Mouse (Mus musculus): ENCODE measurements around the gene Fpr2.
"Not testable (repeated sequence)": the region's sequence is repeated elsewhere in the genome, so short reads cannot be mapped to it uniquely, and the experiment has no call there.

Fpr2 gene

GRCm38 (mm10) chr17:17882672-17883071 is 5.0 kb upstream of the Fpr2 start:
- DNase-seq (ENCODE audit: low read depth in 2 of 2, low spot score in 2 of 2), result no peak

- no peak for DNase-seq (ENCODE audit: low read depth in 2 of 2, low spot score in 2 of 2)
Measured at GRCm38 (mm10) chr17:17883840-17884239, 3.8 kb upstream of the Fpr2 start, which contains the start of gene Fpr1. Gene Fpr1 (minus strand): TSS chr17:17883940.

- DNase-seq (ENCODE audit: low read depth in 2 of 2, low spot score in 2 of 2), result no peak
Measured at GRCm38 (mm10) chr17:17889732-17890425, 2.3 kb downstream of the Fpr2 start.

- DNase-seq (ENCODE audit: low read depth in 2 of 2, low spot score in 2 of 2), result peak in 1 of 2 experiments; percentile 41
Measured at GRCm38 (mm10) chr17:17896039-17896438, 8.4 kb downstream of the Fpr2 start.

- DNase-seq (ENCODE audit: low read depth in 2 of 2, low spot score in 2 of 2), result no peak
Measured at GRCm38 (mm10) chr17:17899268-17899667, 11.6 kb downstream of the Fpr2 start.

GRCm38 (mm10) chr17:17900768-17901167 is 13.1 kb downstream of the Fpr2 start:
- no peak for DNase-seq (ENCODE audit: low read depth in 2 of 2, low spot score in 2 of 2)

GRCm38 (mm10) chr17:17909636-17910421 is 22.2 kb downstream of the Fpr2 start:
- peak; percentile 11 to 35 for DNase-seq (ENCODE audit: low read depth in 2 of 2, low spot score in 2 of 2)

- DNase-seq (ENCODE audit: low read depth in 2 of 2, low spot score in 2 of 2), result not testable (repeated sequence)
Measured at GRCm38 (mm10) chr17:17912618-17913017, 25.0 kb downstream of the Fpr2 start.

- no peak for DNase-seq (ENCODE audit: low read depth in 2 of 2, low spot score in 2 of 2)
Measured at GRCm38 (mm10) chr17:17917376-17917775, 29.8 kb downstream of the Fpr2 start.

GRCm38 (mm10) chr17:17917782-17918181 is 30.2 kb downstream of the Fpr2 start:
- DNase-seq (ENCODE audit: low read depth in 2 of 2, low spot score in 2 of 2), result no peak

All from CD8-positive naive resting alpha-beta T cell, adult 2 months (primary cell).